Mouse (Mus musculus): ENCODE data around the gene Kcna7.
"Not testable (repeated sequence)": the region's sequence is repeated elsewhere in the genome, so short reads cannot be mapped to it uniquely, and the experiment has no call there.

Kcna7 gene

GRCm38 (mm10) chr7:45405091-45406075 lies at the start of gene Kcna7:
Gene Kcna7, plus strand, starts transcription at chr7:45405653.
- DNase-seq (ENCODE audit: low spot score) = no peak

DNA sequence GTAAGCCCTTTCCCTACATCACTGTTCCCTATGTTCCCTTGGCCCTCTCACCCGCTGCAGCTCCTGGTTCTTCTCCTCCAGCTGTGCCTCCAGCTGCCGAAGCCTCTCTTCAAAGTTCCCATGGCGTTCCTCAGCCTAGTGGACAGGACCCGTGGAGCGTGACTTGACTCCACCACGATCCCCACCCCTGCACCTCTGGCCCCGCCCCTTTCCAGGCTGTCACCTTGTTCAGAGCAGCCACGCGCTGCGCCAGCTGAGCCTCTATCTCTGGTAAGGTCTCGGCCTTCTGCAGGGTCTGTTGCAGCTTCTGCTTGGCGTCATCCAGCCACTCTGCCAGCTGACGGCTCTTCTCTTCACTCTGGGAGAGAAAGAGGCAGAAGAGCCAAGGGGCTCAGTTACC lies 49.4 kb upstream of the Kcna7 start:
- no peak for DNase-seq (ENCODE audit: low spot score)

GRCm38 (mm10) chr7:45359081-45359480 lies 46.4 kb upstream of the Kcna7 start:
- not testable (repeated sequence) for DNase-seq (ENCODE audit: low spot score)

- DNase-seq (ENCODE audit: low spot score) = no peak
Observed at GRCm38 (mm10) chr7:45360404-45361125, 44.9 kb upstream of the Kcna7 start.

DNA sequence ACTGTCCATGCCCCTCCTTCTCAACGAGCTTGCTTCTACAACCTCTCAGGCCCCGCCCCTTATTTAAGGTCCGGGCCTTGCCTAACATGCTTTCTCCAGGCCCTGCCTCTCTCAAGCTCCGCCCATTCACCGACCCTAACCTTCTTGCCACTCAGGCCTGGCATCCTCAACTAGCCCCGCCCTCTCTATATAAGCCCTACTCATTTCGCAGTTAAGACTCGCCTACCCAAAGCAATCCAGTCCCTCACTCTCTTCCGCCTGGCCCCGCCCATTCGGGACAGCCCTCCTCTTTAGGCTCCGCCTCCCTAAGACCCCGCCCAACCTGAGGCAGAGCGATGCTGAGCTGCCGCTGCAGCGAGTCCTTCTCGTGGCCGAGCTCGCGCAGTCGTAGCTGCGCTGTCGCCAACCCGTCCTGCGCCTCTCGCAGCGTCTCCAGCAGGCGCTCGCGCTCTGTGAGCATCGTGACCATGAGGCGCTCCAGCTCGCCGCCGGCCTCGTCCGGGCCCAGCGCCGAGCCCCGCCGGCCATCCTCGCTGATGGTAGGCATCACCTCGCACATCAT lies 44.1 kb upstream of the Kcna7 start:
- no peak for DNase-seq (ENCODE audit: low spot score)

GRCm38 (mm10) chr7:45362801-45363200 lies 42.7 kb upstream of the Kcna7 start:
- DNase-seq (ENCODE audit: low spot score) = no peak

DNA sequence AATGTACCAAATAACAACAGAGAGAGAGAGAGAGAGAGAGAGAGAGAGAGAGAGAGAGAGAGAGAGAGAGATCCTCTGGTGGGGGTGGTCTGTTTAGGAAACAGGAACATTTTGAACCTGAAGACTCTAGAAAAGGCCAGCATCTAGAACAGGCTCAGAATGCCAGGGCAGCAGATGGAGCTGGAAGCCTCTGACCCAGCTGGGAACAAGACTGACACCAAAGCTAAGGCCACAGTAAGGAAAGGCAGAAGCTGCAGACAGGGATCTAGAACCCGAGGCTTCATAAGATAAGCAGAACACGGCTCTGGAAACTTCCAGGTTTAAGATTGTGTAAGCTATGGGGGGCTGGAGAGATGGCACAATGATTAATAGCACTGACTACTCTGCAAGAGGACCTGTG lies 41.5 kb upstream of the Kcna7 start:
- no peak for DNase-seq (ENCODE audit: low spot score)

DNA sequence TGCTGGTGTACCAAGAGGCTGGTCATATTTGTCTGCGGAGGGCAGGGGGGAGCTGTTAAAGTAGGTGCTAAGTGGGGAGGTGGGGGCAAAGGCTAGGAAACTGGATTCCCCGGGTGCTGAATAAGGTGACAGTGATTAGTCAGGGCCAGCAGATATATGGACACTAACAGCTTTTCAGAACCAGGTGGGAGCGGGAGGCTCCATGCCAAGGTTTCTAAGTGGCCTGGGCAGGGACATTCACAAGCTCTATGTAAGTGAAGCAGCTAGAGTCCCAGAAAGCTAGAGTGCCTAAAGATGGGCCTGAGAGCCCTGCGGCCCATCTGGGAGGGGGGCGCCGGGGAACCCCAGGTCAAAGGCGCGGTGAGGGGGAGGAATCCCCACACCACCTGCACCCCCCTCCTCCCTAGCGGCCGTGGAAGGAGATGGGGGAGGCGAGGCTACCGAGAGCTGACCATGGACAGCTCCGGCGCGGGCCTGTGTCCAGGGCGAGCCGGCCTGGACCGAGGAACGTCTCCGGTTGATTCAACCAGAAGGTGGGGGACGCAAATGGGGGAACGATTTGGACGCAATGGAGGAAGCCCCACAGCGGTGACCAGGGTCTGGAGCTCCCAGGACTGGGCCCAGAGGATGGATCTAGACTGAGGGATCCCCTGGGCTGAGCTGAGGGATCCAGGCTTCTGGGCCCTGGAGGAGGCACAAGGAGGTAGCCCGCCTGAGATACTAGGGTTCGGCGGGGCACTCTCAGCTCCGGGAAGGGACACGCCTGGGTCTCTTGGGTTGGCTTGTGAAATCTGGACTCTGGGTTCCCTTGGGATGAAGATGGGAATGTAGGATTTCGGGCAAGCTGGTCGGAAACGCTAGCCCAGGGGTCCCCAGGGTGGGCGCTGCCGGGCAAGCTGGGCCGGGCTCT lies 39.5 kb upstream of the Kcna7 start:
- DNase-seq (ENCODE audit: low spot score) = no peak

DNA sequence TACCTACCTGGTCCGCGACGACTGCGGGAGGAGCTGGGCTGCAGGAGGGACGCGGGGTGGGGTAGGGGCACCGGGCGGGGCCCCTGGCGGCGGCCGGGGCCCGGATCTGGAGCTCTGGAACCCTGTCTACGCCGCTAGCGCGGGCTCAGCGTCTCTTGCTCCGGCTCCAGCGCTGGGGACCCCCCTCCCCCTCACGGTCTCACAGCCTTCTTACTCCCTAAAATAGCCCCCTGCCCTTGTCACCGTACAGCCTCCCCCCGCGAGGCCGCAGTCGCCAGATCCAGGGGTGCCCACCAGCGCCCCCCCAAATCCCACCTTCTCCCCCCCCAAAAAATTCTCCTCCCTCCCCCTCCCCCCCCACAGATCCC lies 38.8 kb upstream of the Kcna7 start, which contains the start of gene Ppfia3:
Gene Ppfia3, minus strand, starts transcription at position 368 of the 368 bp plus-strand sequence.
- no peak for DNase-seq (ENCODE audit: low spot score)

GRCm38 (mm10) chr7:45367020-45367880 lies 38.2 kb upstream of the Kcna7 start:
- peak; percentile 94 for DNase-seq (ENCODE audit: low spot score)

DNA sequence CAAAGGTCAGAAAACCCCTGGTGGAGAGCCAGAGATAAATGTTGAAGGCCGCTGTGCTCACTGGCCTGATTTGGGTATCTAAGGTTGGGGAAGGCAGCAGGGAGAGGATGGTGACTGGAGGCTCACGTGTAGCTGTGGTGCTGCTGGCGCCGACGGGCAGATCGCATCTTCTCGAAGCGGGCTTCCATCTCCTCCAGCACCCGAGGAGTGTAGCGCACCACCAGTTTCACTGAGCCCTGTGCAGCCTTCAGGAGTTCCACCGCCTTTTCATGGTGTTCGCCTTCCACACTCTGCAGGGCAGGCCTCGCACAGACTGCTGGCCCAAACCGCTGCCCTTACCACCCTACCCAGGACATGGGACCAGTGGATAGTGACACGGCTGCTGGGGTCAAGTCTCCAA lies 37.3 kb upstream of the Kcna7 start:
- DNase-seq (ENCODE audit: low spot score) = no peak

GRCm38 (mm10) chr7:45369022-45369745 lies 36.3 kb upstream of the Kcna7 start:
- DNase-seq (ENCODE audit: low spot score) = no peak

DNA sequence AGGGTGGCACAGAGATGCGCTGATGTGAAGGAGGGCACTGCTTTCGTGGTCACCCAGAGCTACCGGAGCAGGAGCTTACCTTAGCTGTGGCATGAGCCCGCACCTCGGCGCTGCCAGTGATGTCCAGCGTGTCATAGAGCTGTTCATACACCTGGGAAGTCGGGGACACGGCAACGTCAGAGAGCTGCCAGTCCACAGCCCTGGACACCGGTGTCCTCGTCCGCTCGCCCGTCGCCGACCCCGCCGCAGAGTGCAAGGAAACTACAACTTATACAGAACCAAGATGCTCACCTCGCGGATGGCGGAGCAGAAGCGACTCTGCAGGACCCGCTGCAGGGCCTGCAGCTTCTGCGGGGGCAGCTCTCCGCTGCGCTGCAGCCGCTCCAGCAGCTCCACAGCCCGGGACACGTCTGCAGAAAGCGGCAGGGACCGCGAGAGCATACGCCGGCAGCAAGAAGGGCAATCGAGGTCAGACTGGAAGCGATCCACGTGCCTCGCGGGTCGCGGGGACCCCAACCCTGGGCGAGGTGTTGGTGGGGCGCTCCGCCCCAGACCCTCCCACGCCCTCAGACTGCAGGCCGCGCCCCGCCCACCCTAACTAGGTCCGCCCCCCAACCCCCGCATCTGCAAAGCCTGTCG lies 35.5 kb upstream of the Kcna7 start:
- no peak for DNase-seq (ENCODE audit: low spot score)

DNA sequence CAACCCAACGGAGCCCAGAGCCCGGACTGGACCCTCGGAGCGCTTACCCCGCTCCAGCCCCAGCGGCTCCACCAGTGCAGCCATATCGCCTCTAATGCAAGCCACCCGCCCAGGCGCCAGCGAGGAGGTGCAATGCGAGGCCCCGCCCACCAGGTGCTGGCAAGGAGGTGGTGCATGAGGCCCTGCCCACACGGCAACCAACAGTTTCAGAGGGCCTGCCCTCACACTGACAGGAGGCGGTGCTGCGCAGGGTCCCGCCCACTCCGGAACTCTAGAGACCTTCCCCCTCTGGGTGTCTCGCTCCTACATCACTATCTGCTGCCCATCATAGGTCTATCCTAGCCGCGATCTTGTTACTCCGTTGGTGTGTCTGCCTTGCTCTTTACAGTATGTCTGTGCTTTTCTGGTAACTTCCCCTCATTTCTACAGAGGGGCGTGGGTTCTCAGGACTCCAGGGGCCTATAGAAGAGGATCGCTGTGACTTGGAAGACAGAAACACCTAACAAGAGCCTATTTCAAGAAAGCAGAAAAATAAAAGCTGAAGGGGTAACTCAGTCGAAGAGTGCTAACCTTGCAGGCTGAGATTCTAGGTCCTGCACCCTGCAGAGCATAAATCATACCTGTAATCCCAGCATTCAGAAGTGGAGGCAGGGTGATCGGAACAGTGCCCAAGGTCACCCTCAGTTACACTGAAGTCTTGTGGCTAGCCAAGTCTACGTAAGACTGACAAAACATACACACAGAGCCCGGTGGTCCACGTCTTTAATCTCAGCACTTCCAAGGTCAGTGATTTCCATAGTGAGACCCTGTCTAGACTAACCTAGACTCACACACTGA lies 34.8 kb upstream of the Kcna7 start, which contains the start of gene Lin7b:
Gene Lin7b, minus strand, starts transcription at position 109 of the 837 bp plus-strand sequence.
- DNase-seq (ENCODE audit: low spot score) = peak; percentile 63

DNA sequence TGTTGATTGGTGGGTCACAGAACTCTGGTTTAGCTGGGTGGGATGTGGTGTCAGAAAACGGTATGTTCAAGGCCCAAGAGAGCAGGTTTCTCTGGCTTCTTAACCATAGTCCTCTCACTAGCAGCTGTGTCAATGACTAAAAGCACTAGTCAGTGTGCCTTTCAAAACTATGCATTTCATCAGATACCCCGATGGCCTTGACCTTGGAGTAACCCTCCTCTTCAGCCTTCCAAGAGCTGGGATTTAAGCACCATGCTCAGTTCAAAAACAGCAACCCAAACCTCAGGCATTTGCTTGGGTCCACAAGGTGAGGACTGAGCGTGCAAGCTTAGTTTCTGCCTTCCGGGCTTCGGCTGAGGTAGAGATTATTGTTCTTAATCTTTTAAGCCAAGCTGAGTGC lies 33.1 kb upstream of the Kcna7 start:
- no peak for DNase-seq (ENCODE audit: low spot score)

DNA sequence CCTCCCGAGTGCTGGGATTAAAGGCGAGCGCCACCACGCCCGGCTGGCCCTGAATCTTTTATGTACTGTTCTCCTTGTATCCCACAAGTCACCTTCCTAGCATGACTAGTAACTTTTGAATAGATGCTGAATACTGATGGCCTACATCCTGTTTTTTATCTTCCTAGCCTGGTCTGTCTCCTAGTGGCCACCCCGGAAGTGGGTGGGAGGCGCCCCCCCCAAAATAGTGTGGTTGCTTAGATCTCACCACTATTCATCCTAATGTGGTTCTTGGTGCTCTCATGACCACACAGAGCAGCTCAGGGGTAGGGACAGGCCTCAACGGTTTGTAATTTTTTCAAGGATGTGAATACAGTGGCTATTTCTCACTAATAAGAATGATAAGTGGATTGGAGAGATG lies 30.8 kb upstream of the Kcna7 start:
- no peak for DNase-seq (ENCODE audit: low spot score)

- no peak for DNase-seq (ENCODE audit: low spot score)
Observed at GRCm38 (mm10) chr7:45376057-45376456, 29.4 kb upstream of the Kcna7 start.

- DNase-seq (ENCODE audit: low spot score) = no peak
Observed at GRCm38 (mm10) chr7:45386077-45386476, 19.4 kb upstream of the Kcna7 start.
